Mouse (Mus musculus) kidney, adult 10 weeks (tissue): ENCODE measurements around the gene Olfr1246. TPM values are rescaled to one million over a fixed set of nuclear protein-coding genes. Genes with fewer than 3 reads are reported as not detected.

ENCODE experiments used
- polyA plus RNA-seq: library from polyadenylated mRNA; stranded (reverse); fragments of 350-450 nt; fragmentation: Illumina TruSeq; extraction: RNeasy Lipid Tissue Mini Kit (QIAGEN cat#74804); gene quantifications from one replicate; pipeline ENCODE4 v1.2.3, GENCODE M21; 2014; ENCODE audit warnings: low read depth, low replicate concordance

The Olfr1246 gene
- not detected for polyA plus RNA-seq

GRCm38 (mm10) chr2:89593057-89593456 lies at the start of gene Olfr1246:
Gene Olfr1246 (minus strand): TSS chr2:89593157.

GRCm38 (mm10) chr2:89634883-89635282 lies 41.9 kb upstream of the Olfr1246 start, which contains the start of gene Olfr1249:
Gene Olfr1249 (minus strand): TSS chr2:89634983.

GRCm38 (mm10) chr2:89618145-89618544 lies 25.2 kb upstream of the Olfr1246 start, which contains the start of gene Olfr1248:
Gene Olfr1248 (minus strand): TSS chr2:89618245.

GRCm38 (mm10) chr2:89614030-89614429 lies 21.1 kb upstream of the Olfr1246 start, which contains the start of gene Olfr1247:
Gene Olfr1247 (minus strand): TSS chr2:89614130.

GRCm38 (mm10) chr2:89578347-89578746 lies 14.6 kb downstream of the Olfr1246 start, which contains the start of gene Olfr1245:
Gene Olfr1245 (minus strand): TSS chr2:89578447.

Other genes starting within 250 kb of the Olfr1246 start
- gene Olfr1234, start 228.3 kb downstream of the Olfr1246 start, polyA plus RNA-seq: not detected
- not detected for gene Olfr1238, start 183.5 kb downstream of the Olfr1246 start, polyA plus RNA-seq
- gene Olfr1239, start 172.8 kb downstream of the Olfr1246 start, polyA plus RNA-seq: not detected
- gene Olfr1240, start 150.2 kb downstream of the Olfr1246 start, polyA plus RNA-seq: not detected
- not detected for gene Olfr1241, start 106.0 kb downstream of the Olfr1246 start, polyA plus RNA-seq
- not detected for gene Olfr1242, start 94.8 kb downstream of the Olfr1246 start, polyA plus RNA-seq
- not detected for gene Olfr1243, start 61.7 kb downstream of the Olfr1246 start, polyA plus RNA-seq
- gene Olfr1245, start 14.7 kb downstream of the Olfr1246 start, polyA plus RNA-seq: not detected
- gene Olfr1247, start 21.0 kb upstream of the Olfr1246 start, polyA plus RNA-seq: not detected
- not detected for gene Olfr1248, start 25.1 kb upstream of the Olfr1246 start, polyA plus RNA-seq
- not detected for gene Olfr1249, start 41.8 kb upstream of the Olfr1246 start, polyA plus RNA-seq
- not detected for gene Olfr1250, start 68.3 kb upstream of the Olfr1246 start, polyA plus RNA-seq
- not detected for gene Olfr1251, start 78.8 kb upstream of the Olfr1246 start, polyA plus RNA-seq
- gene Olfr1252, start 131.9 kb upstream of the Olfr1246 start, polyA plus RNA-seq: not detected
- not detected for gene Olfr1253, start 163.9 kb upstream of the Olfr1246 start, polyA plus RNA-seq
- not detected for gene Olfr1254, start 200.5 kb upstream of the Olfr1246 start, polyA plus RNA-seq
- gene Olfr1255, start 218.9 kb upstream of the Olfr1246 start, polyA plus RNA-seq: not detected
- not detected for gene Olfr1256, start 248.4 kb upstream of the Olfr1246 start, polyA plus RNA-seq